Mouse (Mus musculus) hematopoietic stem cell, adult 5-6 weeks (primary cell): ENCODE measurements around the gene Dexi. TPM values are rescaled to one million over a fixed set of nuclear protein-coding genes. Genes with fewer than 3 reads are reported as not detected.

Source experiments
- ATAC-seq, 2 experiments: fragments of 125-278 bp in 1 of 2; replicated peaks in 1 of 2; 2 replicates each; pipeline ENCODE4 v1.8.0; 2016 to 2017; ENCODE audit warnings: inconsistent platforms in 2 of 2, mild to moderate bottlenecking in 2 of 2, moderate number of reproducible peaks in 2 of 2, low read depth in 1 of 2, moderate TSS enrichment in 1 of 2; ENCODE audit not compliant: low FRiP score in 2 of 2, poor library complexity in 2 of 2, severe bottlenecking in 2 of 2, insufficient read depth in 1 of 2, low TSS enrichment in 1 of 2
- total RNA-seq: library from RNA; stranded (forward); fragments of 172-1452, 232-1000 nt; gene quantifications from 2 replicates; pipeline ENCODE4 v1.2.3, GENCODE M21; 2017

Gene Dexi
- total RNA-seq, 1 experiment from 2014 or later: 6.6 TPM

- peak; percentile 51 to 74 for ATAC-seq
Measured at GRCm38 (mm10) chr16:10487895-10488493, 54.9 kb downstream of the Dexi start.

GRCm38 (mm10) chr16:10486993-10487392 is 55.9 kb downstream of the Dexi start:
- no peak for ATAC-seq

GRCm38 (mm10) chr16:10482343-10482742 is 60.5 kb downstream of the Dexi start:
- no peak for ATAC-seq

DNA sequence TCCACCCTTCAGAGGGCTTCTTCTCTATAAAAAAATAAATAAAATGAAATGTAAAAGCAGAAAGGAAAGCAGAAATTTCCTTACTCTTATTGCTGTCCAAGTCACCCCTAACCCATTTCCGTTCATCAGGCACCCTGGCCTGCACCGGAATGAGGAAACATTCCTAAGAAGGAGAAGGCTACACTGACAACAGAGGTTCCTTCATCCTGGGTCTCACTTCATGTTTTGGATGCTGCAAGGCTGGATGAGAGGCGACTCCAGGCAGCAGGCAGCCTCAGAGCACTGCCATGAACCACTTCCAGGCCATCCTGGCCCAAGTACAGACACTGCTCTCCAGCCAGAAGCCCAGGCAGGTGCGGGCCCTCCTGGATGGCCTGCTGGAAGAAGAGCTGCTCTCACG is 63.0 kb downstream of the Dexi start, which contains the start of gene Ciita:
TSS of gene Ciita (plus strand) at position 203 of the 400 bp plus-strand sequence.
- ATAC-seq: no peak

- peak in 1 of 2 experiments; percentile 56; a peak in 3 of 4 replicates for ATAC-seq
Measured at GRCm38 (mm10) chr16:10475919-10476318, 66.9 kb downstream of the Dexi start.

GRCm38 (mm10) chr16:10474956-10475355 is 67.9 kb downstream of the Dexi start:
- no peak for ATAC-seq

DNA sequence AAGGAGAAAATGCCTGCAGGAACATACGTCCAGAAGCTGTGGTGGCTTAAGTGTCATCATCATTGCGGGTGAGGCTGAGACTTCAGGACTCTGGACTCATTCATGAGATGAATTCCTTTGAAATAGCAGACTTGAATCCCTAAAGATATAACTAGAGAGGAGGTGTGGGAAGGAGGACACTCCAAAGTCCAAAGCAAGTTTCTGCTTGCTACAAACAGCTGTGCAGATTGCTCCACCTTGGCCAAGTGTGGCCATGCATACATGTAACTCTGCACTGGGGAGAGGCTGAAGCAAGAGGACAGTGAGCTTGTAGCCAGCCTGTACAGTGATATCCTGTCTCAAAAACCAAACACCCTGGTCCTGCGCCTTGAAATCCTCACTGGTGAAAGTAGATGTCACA is 70.9 kb downstream of the Dexi start:
- ATAC-seq: no peak

GRCm38 (mm10) chr16:10468201-10468600 is 74.7 kb downstream of the Dexi start:
- no peak for ATAC-seq

GRCm38 (mm10) chr16:10467391-10468107 is 75.3 kb downstream of the Dexi start:
- ATAC-seq: no peak

GRCm38 (mm10) chr16:10465011-10465681 is 77.7 kb downstream of the Dexi start:
- no peak for ATAC-seq

DNA sequence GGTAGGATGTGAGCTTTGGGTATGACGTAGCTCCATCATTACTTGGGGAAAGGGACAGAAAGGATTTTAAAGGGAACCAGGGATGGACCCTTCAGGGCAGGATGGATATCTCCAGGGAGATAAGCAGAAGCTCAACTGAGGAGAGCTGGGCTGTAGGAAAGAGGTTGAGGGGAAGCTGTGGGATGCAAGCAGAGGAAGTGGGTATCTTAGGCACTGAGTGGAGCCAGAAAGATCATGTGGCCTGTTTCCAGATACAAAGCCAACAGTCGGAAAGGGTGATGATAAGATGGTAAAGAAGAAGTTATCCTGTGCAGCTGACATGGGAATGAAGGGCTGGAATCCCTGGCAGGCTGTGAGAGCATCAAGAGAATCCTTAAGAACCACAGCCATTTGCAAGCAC is 81.7 kb downstream of the Dexi start:
- ATAC-seq: peak; percentile 59 to 71; a peak in 3 of 4 replicates

DNA sequence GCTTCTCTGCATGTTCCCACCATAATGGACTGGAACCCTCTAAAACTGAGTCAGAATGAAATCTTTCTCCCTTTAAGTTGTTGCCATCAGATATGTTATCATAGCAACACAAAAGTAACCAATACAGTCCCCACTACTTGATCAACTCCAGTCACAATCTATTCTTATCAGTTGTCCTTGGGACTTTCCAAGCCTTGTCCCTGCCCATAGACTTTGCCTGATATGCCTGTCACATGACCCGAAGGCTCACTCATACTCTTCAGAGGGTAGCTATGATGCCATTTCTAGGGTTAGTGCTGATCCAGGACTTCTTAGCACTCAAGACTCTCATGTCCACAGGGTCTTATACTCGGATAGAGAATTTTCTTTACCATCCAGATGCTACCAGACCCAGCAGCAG is 82.7 kb downstream of the Dexi start:
- ATAC-seq: no peak

DNA sequence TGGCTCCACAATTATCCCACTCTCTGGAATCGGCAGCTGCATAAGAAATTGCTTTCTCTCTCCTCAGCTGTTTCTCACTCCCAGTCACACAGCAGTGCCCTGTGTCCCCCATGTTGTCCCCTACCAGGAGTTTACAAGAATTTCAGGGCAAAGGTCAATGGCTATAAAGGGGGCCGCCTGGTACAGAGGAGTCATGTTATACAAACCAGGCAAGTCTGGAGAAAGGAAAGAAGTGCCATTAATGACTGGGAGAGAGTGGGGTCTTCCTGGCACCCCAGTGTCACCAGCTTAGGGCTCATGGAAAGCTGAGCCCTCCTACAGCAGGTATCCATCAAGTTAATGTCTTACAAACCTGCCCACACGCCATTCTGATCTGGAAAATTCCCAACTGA is 88.3 kb downstream of the Dexi start:
- no peak for ATAC-seq

DNA sequence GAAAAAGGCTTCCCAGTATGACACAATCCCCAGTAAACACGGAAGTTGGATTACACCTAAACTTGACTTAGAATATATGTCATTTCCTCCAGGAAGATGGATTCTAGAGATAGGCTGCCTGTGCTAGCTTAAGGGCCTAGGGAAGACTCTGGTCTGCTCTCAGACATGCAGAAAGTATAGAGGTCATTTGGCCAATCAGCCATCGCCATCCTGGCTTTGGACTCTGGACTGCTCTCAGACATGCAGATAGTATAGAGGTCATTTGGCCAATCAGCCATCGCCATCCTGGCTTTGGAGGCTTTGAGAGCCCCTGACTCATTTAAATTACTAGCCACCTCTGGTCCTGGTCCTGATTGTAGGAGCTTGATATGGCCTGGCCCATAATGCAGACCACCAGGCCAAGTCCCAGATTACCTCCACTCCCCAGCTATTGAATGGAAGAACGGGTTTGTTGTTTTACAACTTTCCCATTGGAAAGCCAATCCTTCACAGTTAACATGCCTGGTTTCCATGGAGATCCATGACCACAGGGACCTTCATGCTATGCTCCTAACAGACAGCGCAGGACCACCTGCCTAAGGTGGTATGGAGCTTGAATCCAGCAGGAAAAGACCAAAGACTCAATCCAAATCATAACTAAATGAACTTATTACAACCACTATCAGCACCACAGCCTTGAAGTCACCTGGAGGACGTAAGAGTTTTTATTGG is 88.8 kb downstream of the Dexi start:
- no peak for ATAC-seq
